Mouse (Mus musculus) ZHBTc4 (cell line): ENCODE measurements around the gene Gm6588.
A peak's percentile ranks its signal among the peaks of the same experiment; 100 is the strongest.

ENCODE experiments used
- DNase-seq: peaks from one replicate; pipeline ENCODE4 v3.0.0-alpha.2; 2011; ENCODE audit warnings: low read depth, low spot score

Gm6588 gene

DNA sequence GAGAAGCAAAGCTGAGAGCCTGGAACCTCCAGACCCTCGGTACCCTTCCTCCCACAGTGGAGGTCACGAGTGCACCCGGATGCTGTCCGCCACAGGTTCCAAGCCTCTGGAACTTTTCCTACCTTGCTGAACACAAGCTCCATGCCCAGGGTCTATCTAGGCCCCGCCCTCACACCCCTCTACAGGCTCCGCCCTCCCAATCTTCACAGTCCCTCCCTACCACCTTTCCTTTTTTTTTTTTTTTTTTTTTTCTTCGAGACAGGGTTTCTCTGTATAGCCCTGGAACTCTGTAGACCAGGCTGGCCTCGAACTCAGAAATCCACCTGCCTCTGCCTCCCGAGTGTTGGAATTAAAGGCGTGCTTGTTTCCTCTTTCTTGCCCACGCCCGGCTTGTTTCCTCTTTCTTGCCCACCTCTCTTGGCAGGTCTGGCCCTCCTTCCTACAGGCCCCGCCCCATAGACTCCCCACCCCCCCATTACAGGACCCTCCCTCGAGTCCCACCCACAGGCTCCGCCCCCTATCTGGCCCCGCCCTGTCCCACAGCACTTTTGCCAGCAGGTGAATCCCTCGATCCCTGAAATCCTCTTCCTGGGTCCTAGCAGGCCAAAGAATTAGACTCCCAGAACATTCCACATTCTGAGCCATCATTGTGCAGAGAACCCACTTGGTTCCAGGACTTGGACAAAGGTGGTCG is at the start of gene Gm6588:
Gene Gm6588 (plus strand): TSS at position 680 of the 694 bp plus-strand sequence.
- DNase-seq = peak; percentile 76

DNA sequence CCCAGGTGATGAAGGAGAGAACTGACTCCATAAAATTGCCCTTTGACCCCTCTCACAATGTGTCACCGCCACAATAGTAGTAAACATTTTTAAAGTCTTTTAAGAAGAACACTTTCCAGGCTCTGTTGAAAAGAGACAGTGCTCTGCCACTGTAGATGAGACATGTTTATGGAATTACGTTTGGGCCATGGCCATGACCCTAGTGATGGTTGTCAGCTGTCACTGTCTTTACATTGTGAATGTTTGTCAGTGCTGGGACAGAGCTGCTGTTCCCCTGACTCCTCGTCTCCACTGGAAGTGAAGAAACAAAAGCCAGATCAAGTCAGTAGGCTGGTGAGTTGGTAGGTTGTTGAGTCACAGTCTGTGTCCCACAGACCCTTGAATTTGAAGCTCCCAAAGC is 46.8 kb upstream of the Gm6588 start:
- DNase-seq = no peak

DNA sequence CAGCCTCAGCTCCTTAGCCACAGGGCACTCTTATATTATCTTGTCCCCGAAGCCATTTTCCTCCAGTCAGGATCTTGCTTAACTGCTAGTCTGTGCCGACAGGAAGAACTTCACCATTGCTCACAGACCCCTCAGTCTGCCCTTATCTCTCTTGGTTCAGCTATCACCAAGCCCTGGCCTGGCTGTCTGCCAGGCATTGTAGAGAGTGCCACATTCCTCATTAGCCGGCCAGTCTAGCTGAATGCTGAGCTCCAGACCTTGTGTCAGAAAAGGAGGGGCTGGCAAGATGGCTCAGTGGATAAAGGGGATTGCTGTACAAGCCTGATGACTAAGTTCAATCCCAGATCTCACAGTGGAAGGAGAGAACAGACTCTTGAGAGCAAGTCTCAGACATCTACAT is 43.2 kb upstream of the Gm6588 start:
- DNase-seq = no peak

DNA sequence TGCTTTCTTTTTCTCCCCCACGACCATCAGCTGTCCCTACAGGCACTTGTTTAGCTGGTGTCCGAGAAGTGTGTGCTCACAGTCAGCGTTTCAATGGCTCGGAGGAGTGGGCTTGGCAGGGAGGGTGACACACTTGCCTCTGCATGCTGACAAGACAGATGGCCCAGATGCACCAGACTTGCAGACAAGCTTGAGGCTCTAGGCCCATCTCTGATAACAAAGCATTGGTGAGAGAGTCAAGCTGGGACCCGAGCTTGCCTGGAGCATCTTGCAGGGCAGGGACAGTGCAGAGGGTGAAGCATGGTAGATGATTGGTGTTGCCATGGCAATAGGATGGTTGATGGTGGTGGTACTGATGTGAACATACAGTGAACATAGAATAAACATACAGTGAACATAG is 40.0 kb upstream of the Gm6588 start:
- no peak for DNase-seq

DNA sequence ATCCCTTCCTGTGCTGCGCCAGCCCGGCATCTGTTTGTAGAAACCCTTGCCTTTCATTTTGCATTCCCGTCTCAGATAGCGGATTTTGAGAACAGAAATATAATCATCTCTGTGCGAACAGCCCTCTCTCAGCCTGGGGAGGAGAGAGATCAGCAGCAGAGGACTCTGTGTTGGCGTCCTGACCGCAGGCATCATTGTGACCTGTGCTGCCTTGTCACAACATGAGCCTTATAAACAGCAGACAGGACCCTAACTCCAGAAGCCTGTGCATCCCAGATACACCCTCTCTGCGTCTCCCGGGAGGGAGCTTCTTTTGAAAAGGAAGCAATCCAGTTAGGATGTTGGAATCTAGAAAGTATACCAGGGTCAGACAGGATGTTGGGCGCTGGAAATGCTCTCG is 38.2 kb upstream of the Gm6588 start:
- DNase-seq = no peak

DNA sequence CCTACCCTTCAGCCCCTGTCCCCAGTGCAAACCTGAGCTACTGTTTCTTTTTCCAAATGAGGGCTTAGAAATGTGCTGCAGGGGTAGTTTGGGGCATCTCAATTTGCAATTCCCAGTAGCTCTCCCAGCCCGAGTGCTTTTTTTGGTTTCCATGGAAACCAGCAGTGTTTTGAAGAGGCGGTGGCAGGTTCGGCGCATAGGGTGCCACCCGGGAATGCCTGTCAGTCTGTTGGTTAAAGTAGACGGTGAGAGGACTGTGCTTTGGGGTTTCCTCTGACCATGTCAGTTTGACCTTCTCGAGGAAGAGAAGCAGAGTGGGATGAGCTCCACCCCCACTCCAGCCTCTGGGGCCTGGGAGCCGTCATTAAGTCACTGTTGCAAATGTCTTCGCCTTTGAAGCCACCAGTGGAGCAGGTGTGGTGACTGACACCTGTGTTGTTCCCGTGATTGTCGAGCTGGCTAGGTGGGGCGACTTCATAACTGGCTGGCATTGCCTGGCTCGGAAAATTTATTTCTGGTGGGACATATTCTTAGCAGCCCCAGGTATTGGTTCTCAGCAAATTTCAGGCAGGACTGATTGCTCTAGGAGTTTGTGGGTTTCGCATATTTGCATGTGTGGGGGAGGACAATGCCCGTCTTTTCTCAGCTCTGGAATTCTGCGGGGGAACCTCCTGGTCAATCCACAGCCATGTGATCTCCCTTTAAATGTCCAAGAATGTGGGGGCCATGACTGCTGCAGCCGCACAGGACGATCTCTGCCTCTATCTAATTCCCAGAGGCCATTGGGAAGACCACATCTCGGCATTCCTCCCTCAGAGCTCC is 37.5 kb upstream of the Gm6588 start:
- DNase-seq = peak; percentile 54

DNA sequence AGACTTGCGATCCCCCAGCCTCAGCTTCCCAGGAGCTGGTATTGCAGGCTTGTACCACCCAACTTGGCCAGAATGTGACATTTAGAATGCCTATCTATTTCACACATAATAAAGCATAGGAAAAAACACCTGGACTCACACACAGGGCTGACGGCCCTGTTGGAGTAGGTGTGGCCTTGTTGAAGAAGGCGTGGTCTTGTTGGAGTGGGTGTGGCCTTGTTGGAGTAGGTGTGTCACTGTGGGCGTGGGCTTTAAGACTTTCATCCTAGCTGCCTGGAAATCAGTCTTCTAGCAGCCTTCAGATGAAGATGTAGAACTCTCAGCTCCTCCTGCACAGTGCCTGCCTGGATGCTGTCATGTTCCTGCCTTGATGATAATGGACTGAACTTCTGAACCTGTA is 36.4 kb upstream of the Gm6588 start:
- DNase-seq = peak; percentile 70

DNA sequence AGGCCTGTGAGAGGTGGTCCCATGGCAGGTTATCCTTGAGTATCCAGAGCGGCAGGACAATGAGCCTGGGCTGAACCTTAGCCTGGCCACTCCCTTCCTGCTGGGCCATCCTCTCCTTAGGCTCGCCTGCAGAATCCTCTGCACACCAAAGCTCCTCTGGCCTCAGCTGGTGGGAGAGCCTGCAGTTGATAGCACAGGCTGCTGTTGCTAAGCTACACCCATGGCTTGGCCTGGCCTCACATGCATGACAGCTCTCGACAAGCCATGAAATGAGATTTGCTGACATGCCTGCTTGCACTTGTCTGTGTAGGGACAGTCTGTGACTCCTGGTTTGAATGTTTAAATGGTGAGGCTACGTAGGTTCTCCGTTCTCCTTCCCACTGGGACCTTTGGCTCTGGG is 32.6 kb upstream of the Gm6588 start:
- DNase-seq = no peak

DNA sequence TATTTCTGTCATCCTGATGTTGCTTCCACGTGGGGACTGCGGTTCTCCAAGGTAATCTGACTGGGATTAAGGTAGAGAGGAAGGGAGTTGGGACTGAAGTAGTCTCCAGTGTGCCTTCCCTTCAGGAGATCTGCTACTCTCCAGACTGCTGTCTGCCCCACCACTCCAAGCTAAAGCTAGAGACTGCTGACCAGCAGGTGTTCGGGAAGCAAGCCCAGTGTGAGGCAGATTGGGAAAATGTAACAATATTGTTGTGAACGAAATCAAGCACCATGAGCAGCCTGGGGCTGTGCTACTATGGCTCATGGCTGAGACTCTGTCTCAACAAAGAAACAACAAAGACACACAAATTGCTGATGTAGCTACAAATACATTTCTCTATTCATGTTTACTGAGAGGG is 31.2 kb upstream of the Gm6588 start:
- no peak for DNase-seq

DNA sequence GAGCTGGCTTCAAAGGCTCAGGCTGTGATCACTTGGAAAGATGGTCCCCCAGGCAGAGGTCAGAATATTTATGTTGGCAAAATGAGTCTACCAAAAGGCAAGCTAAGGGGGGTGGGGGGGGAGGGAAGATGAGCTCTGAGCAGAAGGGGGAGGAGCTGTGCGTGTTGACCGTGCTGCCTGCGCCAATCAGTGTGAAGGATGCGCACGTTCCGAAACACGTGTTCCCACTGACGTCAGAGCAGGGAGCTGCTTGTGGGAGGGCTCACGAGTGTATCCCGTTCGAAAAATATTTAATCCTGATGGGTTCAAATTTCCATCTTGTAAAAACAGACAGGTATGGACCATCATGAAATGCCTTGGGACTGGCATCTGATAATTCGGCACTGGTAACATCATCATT is 29.7 kb upstream of the Gm6588 start:
- peak; percentile 60 for DNase-seq

DNA sequence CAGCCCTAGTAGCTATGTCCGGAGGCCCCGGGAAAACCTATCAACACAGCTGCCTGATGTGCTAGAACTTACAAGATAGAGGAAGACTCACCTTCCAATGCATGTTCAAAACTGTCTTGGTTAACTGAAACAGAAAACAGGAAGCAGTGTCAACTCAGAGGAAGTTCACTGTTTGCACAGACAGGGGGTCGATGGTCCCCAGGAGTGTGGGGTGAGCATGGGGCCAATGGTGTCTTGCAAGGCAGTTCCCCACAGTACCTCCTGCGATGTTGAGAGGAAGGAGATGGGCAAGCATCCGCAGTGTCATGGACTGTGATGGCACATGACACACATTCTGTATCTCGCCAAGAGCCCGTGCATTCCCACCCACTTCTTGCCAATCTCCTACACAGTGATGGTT is 22.6 kb upstream of the Gm6588 start:
- no peak for DNase-seq

DNA sequence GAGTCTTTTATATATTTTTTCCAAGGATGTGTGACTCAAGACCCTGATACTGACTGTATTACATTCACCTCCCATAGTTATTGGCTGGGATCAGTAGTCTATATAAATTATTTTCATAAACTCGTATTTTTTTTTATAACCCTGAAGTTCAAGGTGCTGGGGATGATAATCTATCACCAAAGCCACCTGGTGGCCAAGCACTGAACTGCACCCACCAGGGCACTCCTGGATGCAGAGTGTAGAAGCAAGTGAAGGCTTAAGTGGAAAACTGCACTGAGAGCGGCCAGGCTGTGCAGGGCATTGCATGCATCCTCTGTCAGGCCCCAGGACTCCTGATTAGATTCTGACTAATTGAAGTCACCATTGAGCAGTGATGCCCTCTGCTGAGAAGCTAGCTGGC is 21.9 kb upstream of the Gm6588 start:
- DNase-seq = peak; percentile 79

DNA sequence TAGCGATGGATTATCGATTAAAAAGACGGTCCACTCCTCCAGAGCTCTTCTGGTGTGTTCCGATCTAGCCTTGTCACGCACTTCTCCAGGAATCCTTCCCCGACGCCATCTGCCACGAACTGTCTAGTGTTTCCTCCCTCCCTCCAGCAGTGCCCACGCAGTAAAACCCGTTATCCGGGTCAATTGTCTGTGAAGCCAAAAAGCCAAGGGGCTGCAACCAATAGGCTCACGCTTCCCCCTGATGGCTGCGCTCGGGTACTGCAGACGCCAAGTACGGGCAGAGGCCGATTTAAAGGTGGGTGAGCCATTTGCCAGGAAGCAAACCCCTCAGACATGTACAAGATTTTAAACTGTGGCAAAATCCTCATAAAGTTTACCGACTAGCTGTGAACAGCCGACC is 20.3 kb upstream of the Gm6588 start:
- peak; percentile 78 for DNase-seq

DNA sequence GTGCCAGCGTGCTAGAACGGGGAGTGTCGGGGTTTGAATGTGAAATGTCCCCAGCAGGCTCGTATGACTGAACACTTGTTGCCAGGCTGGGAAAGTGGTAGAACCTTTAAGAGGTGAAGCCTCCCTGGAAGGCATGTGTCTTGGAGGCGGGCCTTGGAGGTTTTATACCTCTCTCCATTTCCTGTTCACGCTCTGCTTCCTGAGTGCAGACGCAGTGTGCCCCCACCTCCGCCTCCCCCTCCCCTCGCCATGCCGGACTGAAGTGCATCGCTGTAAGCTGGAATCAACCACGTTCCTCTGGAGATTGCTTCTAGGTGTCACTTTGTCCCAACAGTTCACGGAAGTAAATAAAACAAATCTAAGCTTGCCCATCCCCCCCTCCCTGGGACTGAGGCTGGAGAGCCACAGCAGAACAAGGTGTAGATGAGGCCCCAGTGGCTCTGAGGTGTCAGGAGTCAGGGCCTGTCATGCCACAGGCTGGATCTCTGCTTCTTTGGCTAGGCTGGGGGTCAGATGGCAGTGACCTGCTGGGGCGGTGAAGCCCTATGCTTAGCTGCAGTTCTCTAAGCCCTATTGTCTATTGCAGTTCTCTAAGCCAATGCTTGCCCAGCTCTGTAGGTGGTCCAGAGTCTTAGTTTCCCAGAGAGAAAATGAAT is 18.0 kb upstream of the Gm6588 start:
- no peak for DNase-seq

DNA sequence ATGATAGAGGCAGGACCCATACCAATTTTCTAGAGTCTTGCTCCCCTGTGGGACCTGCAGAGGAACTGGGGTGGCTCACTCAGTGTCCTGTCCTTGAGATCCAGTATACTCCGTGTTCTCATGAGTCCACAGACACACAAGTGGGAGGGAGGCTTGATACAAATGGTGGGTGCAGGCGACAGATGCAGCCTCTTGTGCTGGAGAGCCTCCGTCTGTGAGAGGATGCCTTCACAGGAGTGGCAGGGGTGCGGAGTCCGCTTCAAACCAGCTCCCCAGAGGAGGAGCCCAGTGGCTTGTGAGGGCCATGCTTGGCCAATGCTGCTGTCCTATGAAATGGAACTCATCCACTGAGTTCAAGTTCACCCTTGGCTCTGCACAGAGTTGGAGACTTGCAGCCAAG is 17.2 kb upstream of the Gm6588 start:
- DNase-seq = no peak

DNA sequence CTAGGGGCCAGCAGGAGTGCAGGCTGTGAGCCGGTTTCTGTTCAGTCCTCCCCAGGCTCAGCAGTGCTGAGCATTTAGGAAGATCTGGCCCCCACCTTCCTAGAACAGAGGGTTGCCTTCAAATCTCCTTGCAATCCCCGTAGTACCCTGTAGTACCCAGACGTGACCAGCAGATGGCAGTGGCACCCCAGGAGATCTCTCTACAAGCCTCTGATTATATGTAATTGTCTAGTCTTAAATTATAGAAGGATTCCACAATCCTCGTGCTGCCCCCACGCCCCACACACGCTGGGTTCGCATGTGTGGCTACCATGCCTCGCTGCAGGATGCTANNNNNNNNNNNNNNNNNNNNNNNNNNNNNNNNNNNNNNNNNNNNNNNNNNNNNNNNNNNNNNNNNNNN is 16.2 kb upstream of the Gm6588 start:
- DNase-seq = peak; percentile 76

DNA sequence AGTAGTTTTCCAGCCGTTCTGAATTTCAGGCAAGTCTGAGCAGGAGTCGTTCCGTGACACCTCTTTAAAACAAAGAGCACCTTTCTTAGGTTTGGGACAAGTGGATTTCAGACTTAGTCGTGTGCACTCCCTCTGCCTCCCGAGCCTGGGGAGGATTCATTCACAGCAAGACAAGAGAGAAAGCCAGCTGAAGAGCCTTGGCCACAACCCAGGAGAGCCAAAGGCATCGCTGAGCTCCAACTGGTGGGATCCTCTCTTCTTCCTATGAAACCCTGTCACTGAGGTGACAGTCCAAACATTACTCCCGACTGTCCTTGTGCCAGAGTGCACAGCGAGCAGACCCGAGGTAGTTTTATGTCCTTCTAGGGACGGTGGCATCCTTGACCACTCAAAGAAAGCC is 10.7 kb upstream of the Gm6588 start:
- DNase-seq = no peak

DNA sequence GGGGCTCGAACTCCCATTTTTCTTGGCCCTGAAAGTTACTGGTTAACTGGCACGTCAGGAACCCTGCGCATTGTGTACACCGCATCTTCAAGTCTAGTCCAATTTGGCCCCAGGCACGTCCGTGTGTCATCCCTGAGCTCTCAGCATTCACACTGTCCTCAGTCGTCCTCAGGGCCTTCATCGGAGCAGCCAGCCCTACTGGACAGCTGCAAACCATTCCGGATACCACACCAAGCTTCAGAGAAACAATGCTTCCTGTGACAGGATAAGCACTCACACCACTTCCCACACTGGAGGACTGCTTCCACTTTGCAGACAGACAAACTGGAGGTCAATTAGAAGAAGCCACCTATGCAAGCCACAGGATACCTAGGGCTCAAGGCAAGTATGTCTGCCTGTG is 3.9 kb downstream of the Gm6588 start:
- no peak for DNase-seq

DNA sequence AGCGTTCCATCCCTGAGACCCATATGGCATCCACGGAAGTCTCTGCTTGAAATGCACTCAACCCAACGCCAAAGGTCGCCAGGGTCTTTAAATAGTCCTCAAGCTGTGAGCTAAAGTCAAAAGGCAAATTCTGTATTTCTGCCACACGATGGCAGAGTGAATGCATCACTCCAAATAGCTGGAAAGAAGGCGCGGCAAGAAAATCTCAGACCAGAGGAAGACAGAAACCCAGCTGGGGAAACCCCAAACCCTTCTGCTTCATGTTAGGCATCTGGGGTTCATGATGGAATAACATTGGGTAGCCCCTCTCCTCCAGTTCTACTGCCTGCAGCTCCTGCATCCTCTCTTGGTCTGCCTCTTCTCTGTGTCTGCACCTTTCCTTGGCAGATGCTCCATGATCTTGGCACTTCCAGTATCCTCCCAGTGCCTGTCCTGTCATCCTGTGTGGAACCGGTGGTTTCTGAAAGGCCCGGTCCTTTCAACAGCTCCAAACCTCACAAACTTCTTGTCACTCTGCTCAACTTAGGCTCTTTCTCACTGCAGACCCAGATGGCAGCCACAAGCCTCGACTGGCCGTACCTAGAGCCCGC is 5.8 kb downstream of the Gm6588 start:
- peak; percentile 51 for DNase-seq

DNA sequence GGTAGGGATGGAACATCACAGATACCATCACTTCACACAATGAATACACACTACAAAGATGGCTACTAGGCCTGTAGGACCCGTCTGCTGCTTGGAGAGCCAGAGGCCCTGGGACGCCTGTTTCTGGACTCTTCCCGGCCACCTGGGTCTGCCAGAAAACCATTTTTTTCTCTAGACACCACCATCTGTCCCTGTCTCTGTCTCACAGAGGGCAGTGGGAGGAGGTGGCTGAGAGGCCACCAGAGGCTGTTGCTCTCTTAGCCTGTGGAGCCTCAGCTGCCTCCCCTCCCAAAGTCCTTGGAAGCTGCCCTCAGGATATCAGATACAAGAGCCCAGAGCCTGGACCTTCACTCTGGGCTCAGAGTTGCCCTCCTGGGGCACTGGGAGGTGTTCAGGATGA is 10.7 kb downstream of the Gm6588 start:
- DNase-seq = no peak

DNA sequence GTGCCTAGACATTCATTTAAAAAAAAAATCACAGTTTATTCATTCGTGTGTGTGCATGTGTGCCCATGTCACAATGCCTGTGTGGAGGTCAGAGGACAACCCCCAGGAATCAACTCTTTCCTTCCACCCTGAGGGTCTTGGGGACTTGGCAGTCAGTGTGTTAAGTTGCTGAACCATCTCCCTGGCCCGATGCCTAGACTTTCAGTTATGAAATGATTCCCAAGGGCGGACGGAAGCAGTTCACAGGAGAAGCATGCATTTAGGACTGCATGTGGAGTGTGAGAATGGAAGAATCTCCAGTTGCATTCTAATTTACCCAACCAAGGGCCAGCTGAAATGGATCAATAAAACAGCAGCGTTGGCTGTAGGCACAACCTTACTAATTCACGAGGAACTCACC is 17.1 kb downstream of the Gm6588 start:
- no peak for DNase-seq

DNA sequence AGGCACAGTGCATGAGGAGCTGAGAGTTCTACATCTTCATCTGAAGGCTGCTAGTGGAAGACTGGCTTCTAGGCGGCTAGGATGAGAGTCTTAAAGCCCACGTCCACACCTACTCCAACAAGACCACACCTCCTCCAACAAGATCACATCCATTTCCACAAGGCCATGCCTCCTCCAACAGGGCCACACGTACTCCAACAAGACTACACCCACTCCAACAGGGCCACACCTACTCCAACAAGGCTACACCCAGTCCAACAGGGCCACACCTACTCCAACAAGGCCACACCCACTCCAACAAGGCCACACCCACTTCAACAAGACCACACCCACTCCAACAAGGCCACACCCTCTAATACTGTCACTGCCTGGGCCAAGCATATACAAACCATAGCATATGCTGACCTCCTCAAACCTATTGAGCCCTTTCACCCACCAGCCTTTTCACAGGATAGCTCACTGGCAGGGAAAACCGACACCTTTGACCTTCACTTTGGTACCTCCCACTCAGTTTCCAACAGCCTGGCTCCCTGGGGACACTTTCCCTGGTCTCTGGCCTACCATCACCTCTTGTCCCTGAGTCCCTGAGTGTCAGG is 19.9 kb downstream of the Gm6588 start:
- peak; percentile 78 for DNase-seq
